Mouse (Mus musculus) small intestine, adult 2 months (tissue): ENCODE data around the gene Atg10.

Experiments
- CTCF ChIP-seq: fragments of 200-500 bp; IDR thresholded peaks from 2 replicates; pipeline ENCODE4 v1.5.1; 2012; ENCODE audit warnings: low read depth, mild to moderate bottlenecking, control low read depth, inconsistent platforms, low read length, moderate library complexity, mixed read lengths; ENCODE audit not compliant: insufficient replicate concordance, insufficient read length; ENCODE audit errors: extremely low read depth
- POLR2A ChIP-seq: fragments of 200-500 bp; IDR thresholded peaks from 2 replicates; pipeline ENCODE4 v1.6.1; 2012; ENCODE audit warnings: low read depth, mild to moderate bottlenecking, control low read depth, inconsistent platforms, low read length, moderate library complexity

DNA sequence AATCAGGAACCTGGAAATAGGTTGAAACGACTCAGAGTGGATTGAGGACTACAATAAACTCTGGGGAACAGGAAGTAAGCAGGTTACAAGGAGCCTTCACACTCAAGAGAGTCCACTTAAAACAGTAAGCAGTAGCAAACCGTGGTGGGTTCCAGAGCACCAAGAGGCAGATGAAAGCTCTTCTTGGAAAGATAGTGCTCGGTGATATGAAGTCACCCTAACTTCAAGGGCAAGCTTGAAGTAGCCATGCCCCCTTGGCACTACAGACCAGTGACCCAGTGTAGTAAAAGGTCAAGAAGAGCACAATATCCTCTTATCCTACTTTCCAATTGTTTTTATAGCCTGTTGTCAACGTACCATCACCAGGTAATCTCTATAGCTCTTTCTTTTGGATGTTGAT lies 2.1 kb downstream of the Atg10 start:
- TF ChIP-seq CTCF: no peak
- TF ChIP-seq POLR2A: no peak
